Mouse (Mus musculus): ENCODE results near the gene Ptp4a2.
"Not testable (repeated sequence)": the region's sequence is repeated elsewhere in the genome, so short reads cannot be mapped to it uniquely, and the experiment has no call there.

The Ptp4a2 gene

GRCm38 (mm10) chr4:129889661-129890060 lies 78.6 kb downstream of the Ptp4a2 start:
- no peak for DNase-seq

- DNase-seq: no peak
These were observed 79.1 kb downstream of the Ptp4a2 start for GRCm38 (mm10) chr4:129890094-129890493.

DNA sequence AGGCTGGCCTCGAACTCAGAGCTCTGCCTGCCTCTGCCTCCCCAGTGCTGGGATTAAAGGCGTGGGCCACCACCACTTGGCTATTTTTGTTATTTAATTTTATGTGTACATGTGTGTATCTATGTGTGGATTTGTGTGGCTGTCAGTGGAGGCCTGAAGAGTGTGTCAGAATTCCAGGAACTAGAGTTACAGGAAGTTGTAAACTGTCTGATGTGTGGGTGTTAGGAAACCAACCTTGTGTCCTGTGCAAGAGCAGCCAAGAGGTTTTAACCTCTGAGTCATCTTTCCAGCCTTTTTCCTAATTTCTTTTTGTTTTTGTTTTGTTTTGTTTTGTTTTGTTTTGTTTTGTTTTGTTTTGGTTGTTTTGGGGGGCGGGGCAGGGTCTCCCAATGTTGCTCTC lies 83.8 kb downstream of the Ptp4a2 start:
- DNase-seq: no peak

DNA sequence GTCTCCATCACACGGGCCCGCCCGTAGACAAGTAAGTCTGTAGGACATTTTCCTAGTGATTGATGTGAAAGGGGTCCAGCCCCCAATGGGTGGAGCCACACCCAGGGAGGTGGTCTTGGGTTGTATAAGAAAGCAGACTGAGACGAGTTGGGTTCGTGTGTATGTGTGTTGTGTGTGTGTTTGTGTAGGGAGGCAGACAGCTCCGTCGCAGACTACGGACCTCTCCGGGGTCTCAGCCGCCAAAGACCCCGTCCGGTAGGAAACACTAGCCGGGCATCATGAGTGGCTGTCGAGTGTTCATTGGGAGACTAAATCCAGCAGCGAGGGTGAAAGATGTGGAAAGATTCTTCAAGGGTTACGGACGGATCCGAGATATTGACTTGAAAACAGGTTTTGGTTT lies 87.8 kb downstream of the Ptp4a2 start:
- DNase-seq: not testable (repeated sequence)
